Mouse (Mus musculus): ENCODE results near the gene Baiap2l2. TPM values are rescaled to one million over a fixed set of nuclear protein-coding genes. Genes with fewer than 3 reads are reported as not detected.

The Baiap2l2 gene
- polyA plus RNA-seq, 1 experiment from 2014 or later = 2.6 TPM

GRCm38 (mm10) chr15:79326264-79326663, 40.9 kb upstream of the Baiap2l2 start:
- H3K36me3 ChIP-seq (ENCODE audit: control insufficient read depth, insufficient read depth, low read length) = no peaks in the 10 kb centered on the region
- no peaks in the 10 kb centered on the region for H3K27me3 ChIP-seq (replicated peaks; ENCODE audit: control insufficient read depth, insufficient read depth, low read length)
- no peak overlapping the region for H3K9ac ChIP-seq (ENCODE audit: low read length)
- H3K27ac ChIP-seq (ENCODE audit: low read depth, low read length) = no peak overlapping the region
- H3K4me1 ChIP-seq (ENCODE audit: control insufficient read depth, insufficient read depth, low read length) = peaks cover 6% of the 10 kb centered on the region; the same call in 1 of the 2 replicates
- no peak for DNase-seq (ENCODE audit: low spot score)
- no peak overlapping the region for H3K4me2 ChIP-seq (ENCODE audit: low read length)
- no peaks in the 10 kb centered on the region for H3K9me3 ChIP-seq (replicated peaks; ENCODE audit: control insufficient read depth, low read length)
- no peak overlapping the region for H3K4me3 ChIP-seq (ENCODE audit: low read depth, low read length)
- ATAC-seq = no peak
- WGBS = 84% methylated on average over 4 of the region's 4 CpGs

GRCm38 (mm10) chr15:79325742-79326141, 40.4 kb upstream of the Baiap2l2 start:
- H3K27ac ChIP-seq (ENCODE audit: low read depth, low read length) = no peak overlapping the region
- no peaks in the 10 kb centered on the region for H3K9me3 ChIP-seq (replicated peaks; ENCODE audit: control insufficient read depth, low read length)
- H3K4me2 ChIP-seq (ENCODE audit: low read length) = no peak overlapping the region
- no peak overlapping the region for H3K4me3 ChIP-seq (ENCODE audit: low read depth, low read length)
- no peak overlapping the region for H3K9ac ChIP-seq (ENCODE audit: low read length)
- H3K36me3 ChIP-seq (ENCODE audit: control insufficient read depth, insufficient read depth, low read length) = no peaks in the 10 kb centered on the region
- DNase-seq (ENCODE audit: low spot score) (no peak), ATAC-seq (no peak)
- WGBS = 91% methylated on average over 3 of the region's 3 CpGs
- peaks cover 6% of the 10 kb centered on the region; the same call in 1 of the 2 replicates for H3K4me1 ChIP-seq (ENCODE audit: control insufficient read depth, insufficient read depth, low read length)
- H3K27me3 ChIP-seq (replicated peaks; ENCODE audit: control insufficient read depth, insufficient read depth, low read length) = no peaks in the 10 kb centered on the region

- DNase-seq (ENCODE audit: low spot score) (no peak), ATAC-seq (no peak)
- Histone ChIP-seq H3K9me3 (replicated peaks; ENCODE audit: control insufficient read depth, low read length) (no peaks in the 10 kb centered on the region), H3K4me3 (ENCODE audit: low read depth, low read length) (no peak overlapping the region), H3K27ac (ENCODE audit: low read depth, low read length) (no peak overlapping the region), H3K9ac (ENCODE audit: low read length) (no peak overlapping the region), H3K4me2 (ENCODE audit: low read length) (no peak overlapping the region), H3K36me3 (ENCODE audit: control insufficient read depth, insufficient read depth, low read length) (no peaks in the 10 kb centered on the region), H3K27me3 (replicated peaks; ENCODE audit: control insufficient read depth, insufficient read depth, low read length) (no peaks in the 10 kb centered on the region), H3K4me1 (ENCODE audit: control insufficient read depth, insufficient read depth, low read length) (peaks cover 6% of the 10 kb centered on the region; the same call in 1 of the 2 replicates)
- 85% methylated on average over 3 of the region's 3 CpGs for WGBS
These were observed 39.0 kb upstream of the Baiap2l2 start for GRCm38 (mm10) chr15:79324373-79324772.

GRCm38 (mm10) chr15:79323791-79324155, 38.4 kb upstream of the Baiap2l2 start:
- ATAC-seq (no peak), DNase-seq (ENCODE audit: low spot score) (no peak)
- H3K9ac ChIP-seq (ENCODE audit: low read length) = no peak overlapping the region
- H3K9me3 ChIP-seq (replicated peaks; ENCODE audit: control insufficient read depth, low read length) = no peaks in the 10 kb centered on the region
- peaks cover 6% of the 10 kb centered on the region; the same call in 1 of the 2 replicates for H3K4me1 ChIP-seq (ENCODE audit: control insufficient read depth, insufficient read depth, low read length)
- H3K27ac ChIP-seq (ENCODE audit: low read depth, low read length) = 0 out of 2 replicates have a peak overlapping the region, but pooled peaks have one; percentile 24
- H3K27me3 ChIP-seq (replicated peaks; ENCODE audit: control insufficient read depth, insufficient read depth, low read length) = no peaks in the 10 kb centered on the region
- no peak overlapping the region for H3K4me3 ChIP-seq (ENCODE audit: low read depth, low read length)
- WGBS = 79% methylated on average over 4 of the region's 4 CpGs
- no peaks in the 10 kb centered on the region for H3K36me3 ChIP-seq (ENCODE audit: control insufficient read depth, insufficient read depth, low read length)
- H3K4me2 ChIP-seq (ENCODE audit: low read length) = no peak overlapping the region

GRCm38 (mm10) chr15:79322991-79323790, 37.9 kb upstream of the Baiap2l2 start:
- no peak overlapping the region for H3K4me2 ChIP-seq (ENCODE audit: low read length)
- WGBS = 82% methylated on average over 6 of the region's 6 CpGs
- H3K4me3 ChIP-seq (ENCODE audit: low read depth, low read length) = no peak overlapping the region
- H3K4me1 ChIP-seq (ENCODE audit: control insufficient read depth, insufficient read depth, low read length) = peaks cover 6% of the 10 kb centered on the region; the same call in 1 of the 2 replicates
- H3K27ac ChIP-seq (ENCODE audit: low read depth, low read length) = no peak overlapping the region
- peak; percentile 15 for DNase-seq (ENCODE audit: low spot score)
- no peak for ATAC-seq
- H3K9me3 ChIP-seq (replicated peaks; ENCODE audit: control insufficient read depth, low read length) = no peaks in the 10 kb centered on the region
- no peaks in the 10 kb centered on the region for H3K36me3 ChIP-seq (ENCODE audit: control insufficient read depth, insufficient read depth, low read length)
- no peaks in the 10 kb centered on the region for H3K27me3 ChIP-seq (replicated peaks; ENCODE audit: control insufficient read depth, insufficient read depth, low read length)
- no peak overlapping the region for H3K9ac ChIP-seq (ENCODE audit: low read length)

GRCm38 (mm10) chr15:79322281-79322990, 37.1 kb upstream of the Baiap2l2 start:
- WGBS = 84% methylated on average over 11 of the region's 11 CpGs

GRCm38 (mm10) chr15:79321733-79322190, 36.4 kb upstream of the Baiap2l2 start:
- Histone ChIP-seq H3K36me3 (ENCODE audit: control insufficient read depth, insufficient read depth, low read length) (no peaks in the 10 kb centered on the region), H3K9ac (ENCODE audit: low read length) (no peak overlapping the region), H3K9me3 (replicated peaks; ENCODE audit: control insufficient read depth, low read length) (no peaks in the 10 kb centered on the region), H3K4me3 (ENCODE audit: low read depth, low read length) (no peak overlapping the region), H3K4me2 (ENCODE audit: low read length) (no peak overlapping the region), H3K27me3 (replicated peaks; ENCODE audit: control insufficient read depth, insufficient read depth, low read length) (no peaks in the 10 kb centered on the region), H3K4me1 (ENCODE audit: control insufficient read depth, insufficient read depth, low read length) (no peaks in the 10 kb centered on the region; the same call in 1 of the 2 replicates), H3K27ac (ENCODE audit: low read depth, low read length) (no peak overlapping the region)
- DNase-seq (ENCODE audit: low spot score) (no peak), ATAC-seq (no peak)
- 90% methylated on average over 5 of the region's 5 CpGs for WGBS

More at GRCm38 (mm10) chr15:79322281-79322990, 37.1 kb upstream of the Baiap2l2 start:
- H3K27me3 ChIP-seq (replicated peaks; ENCODE audit: control insufficient read depth, insufficient read depth, low read length) = no peaks in the 10 kb centered on the region
- H3K4me3 ChIP-seq (ENCODE audit: low read depth, low read length) = no peak overlapping the region
- no peak for DNase-seq (ENCODE audit: low spot score)
- H3K36me3 ChIP-seq (ENCODE audit: control insufficient read depth, insufficient read depth, low read length) = no peaks in the 10 kb centered on the region
- no peak overlapping the region for H3K4me2 ChIP-seq (ENCODE audit: low read length)
- ATAC-seq = no peak
- H3K4me1 ChIP-seq (ENCODE audit: control insufficient read depth, insufficient read depth, low read length) = peaks cover 5% of the 10 kb centered on the region; the same call in 1 of the 2 replicates
- no peak overlapping the region for H3K9ac ChIP-seq (ENCODE audit: low read length)
- H3K9me3 ChIP-seq (replicated peaks; ENCODE audit: control insufficient read depth, low read length) = no peaks in the 10 kb centered on the region
- H3K27ac ChIP-seq (ENCODE audit: low read depth, low read length) = no peak overlapping the region

- DNase-seq (ENCODE audit: low spot score) (no peak), ATAC-seq (no peak)
- Histone ChIP-seq H3K9me3 (replicated peaks; ENCODE audit: control insufficient read depth, low read length) (no peaks in the 10 kb centered on the region), H3K4me1 (ENCODE audit: control insufficient read depth, insufficient read depth, low read length) (no peaks in the 10 kb centered on the region), H3K36me3 (ENCODE audit: control insufficient read depth, insufficient read depth, low read length) (0 out of 2 replicates have a peak, but pooled peaks cover 13% of the 10 kb centered on the region), H3K27me3 (replicated peaks; ENCODE audit: control insufficient read depth, insufficient read depth, low read length) (no peaks in the 10 kb centered on the region), H3K9ac (ENCODE audit: low read length) (no peak overlapping the region), H3K27ac (ENCODE audit: low read depth, low read length) (no peak overlapping the region), H3K4me2 (ENCODE audit: low read length) (no peak overlapping the region), H3K4me3 (ENCODE audit: low read depth, low read length) (no peak overlapping the region)
- WGBS = 80% methylated on average over 8 of the region's 8 CpGs
These were observed 28.6 kb upstream of the Baiap2l2 start for GRCm38 (mm10) chr15:79313848-79314369.

Measured in forebrain, embryonic 14.5 days (tissue).